Mouse (Mus musculus) 416B (cell line): ENCODE measurements around the gene Eri2.
"Not testable (repeated sequence)": the region's sequence is repeated elsewhere in the genome, so short reads cannot be mapped to it uniquely, and the experiment has no call there.

ENCODE experiments used
- DNase-seq: peaks from one replicate; pipeline ENCODE4 v3.0.0; 2011; ENCODE audit warnings: low read depth

The Eri2 gene

DNA sequence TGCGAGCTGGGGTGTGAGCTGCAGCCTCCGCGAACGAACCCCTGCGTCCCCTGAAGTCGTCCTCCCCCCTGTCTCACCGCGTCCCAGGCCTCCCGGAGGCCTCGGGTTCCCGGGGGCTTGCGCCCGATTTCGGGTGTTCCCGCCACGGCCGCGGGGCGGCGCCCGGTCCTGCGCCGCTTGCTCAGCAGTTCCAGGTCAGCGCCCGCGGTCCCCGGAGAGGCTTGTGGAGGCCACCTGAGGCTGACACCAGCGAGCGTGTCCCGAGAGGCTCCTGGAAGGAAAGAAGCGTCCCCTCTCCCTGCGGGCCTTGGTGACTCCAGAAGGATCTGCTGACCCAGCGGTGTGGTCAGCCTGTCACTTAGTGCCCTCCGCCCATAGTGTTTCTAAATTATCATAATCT, 49.5 kb downstream of the Eri2 start:
- DNase-seq: no peak

DNA sequence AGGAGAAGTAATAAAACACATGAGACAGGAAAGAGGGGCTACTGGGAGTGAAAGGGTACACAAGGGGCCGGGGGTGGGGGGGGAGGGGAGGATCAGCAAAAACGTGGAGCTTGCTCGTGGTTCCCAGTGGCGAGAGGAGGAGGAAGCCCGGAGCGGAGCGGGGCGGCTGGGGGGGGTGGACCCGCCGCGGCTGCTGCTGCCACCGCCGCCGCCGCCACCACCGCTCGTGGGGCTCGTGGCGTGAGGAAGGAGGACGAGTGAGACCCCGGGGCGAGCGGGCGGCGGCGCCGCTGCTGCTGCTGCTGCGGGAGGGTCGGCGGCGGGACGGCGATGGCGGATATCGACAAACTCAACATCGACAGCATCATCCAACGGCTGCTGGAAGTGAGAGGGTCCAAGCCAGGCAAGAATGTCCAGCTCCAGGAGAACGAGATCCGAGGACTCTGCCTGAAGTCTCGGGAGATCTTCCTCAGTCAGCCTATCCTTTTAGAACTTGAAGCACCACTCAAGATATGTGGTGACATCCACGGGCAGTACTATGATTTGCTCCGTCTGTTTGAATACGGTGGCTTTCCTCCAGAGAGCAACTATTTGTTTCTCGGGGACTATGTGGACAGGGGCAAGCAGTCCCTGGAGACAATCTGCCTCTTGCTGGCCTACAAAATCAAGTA, 53.9 kb downstream of the Eri2 start:
- not testable (repeated sequence) for DNase-seq

DNA sequence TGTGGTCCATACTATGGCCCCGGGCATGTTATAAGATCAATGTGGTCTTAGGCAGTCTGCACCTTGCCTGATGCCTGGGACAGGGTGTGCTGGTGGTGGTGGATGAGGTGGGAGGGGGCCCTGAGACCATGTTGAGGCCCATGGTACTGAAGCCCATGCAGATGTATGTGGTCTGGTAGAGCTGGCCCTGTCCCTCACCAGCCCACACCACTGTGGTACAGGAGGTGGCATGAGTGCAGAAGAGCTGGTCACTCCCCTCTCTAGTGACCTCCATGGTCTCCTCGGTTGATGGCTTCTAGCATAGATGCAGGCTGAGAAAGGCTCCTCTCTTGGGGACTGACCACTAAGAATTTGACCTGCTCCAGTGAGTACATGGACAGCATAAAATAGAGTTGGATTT, 55.0 kb downstream of the Eri2 start:
- no peak for DNase-seq

DNA sequence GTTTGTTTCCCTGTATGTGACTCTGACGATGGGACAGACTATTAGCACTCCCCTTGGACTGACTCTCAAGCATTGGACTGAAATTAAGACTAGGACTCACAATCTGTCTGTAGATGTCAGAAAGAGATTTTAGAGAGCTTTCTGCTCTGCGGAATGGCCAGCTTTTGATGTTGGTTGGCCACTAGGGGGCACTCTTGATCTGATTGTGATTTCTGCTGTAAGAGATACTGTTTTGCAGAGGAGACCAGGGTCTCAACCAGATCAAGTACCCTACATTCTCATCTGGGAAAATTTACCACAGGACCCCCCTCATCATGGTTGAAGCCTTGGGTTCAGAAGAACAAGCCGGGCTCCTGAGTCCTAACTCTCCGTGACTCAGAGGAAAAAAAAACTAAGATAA, 62.6 kb downstream of the Eri2 start:
- DNase-seq: peak; percentile 50

DNA sequence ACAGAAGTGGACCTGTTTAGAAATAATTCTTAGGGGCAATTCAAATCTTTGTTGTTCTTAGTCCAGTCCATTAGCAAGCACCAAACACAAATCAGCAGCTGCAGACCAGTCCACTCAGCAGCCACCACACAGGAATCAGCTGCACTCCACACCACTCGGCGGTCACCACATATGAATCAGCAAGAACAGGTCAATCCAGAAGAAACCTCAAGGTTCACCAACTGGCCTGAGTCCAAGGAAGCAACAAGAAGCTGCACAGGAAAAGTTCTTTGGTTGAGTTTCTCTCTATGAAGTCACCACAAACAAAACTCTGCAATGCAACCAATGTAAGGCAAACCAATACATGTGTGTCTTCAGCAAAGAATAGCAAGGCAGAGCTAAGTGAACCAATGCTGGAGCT, 66.2 kb downstream of the Eri2 start:
- DNase-seq: peak; percentile 91

DNA sequence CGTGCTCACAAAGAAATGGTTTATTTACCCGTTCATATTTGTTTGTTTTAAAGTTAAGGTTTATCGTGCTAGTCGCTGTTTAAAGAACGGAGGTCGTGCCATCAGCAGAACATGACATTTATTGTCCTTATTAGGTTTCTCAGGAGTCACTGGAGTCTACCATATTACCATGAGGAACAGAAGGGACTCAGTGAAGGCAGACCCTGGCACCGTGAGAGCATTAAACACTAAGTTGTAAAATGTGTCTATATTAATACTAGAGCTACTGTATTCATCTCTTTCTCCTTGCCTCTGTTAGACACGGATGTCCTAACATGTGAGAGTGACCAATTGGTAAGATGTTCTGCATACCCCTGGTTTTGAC, 72.9 kb downstream of the Eri2 start:
- DNase-seq: no peak

DNA sequence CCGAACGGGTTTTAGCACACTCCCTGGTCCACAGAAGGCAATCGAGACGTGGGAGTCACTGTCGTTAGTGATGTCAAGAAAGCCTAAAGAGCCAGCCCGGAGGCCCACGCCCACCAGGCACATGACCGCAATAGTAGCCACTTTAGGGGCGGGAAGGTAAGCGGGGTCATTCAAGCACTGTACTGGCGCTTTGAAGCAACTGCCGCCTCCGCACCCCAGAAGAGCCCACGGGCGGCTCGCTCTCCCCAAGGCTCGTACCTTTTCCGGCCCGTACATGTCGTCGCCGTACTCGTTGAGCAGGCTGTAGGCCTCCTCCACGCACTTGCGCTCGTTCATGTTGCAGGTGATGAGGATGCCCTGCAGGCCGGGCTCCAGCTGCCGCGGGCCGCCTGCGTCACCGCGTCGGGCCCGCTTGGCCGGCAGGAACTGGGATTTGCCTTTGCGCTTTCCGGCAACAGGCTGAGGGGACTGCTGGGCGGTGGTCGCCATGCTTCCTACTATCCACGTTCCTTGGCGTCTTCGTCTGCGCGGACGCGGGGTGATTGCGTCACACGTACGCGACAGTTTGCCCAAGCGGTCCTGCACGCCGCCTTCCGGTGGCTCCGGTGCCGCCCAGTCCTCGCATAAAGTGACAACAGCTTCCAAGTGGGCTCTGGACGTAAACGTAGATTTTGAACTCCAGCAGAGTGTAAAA, 73.5 kb downstream of the Eri2 start, which contains the start of gene Thumpd1:
Gene Thumpd1, minus strand, starts transcription at position 546 of the 694 bp plus-strand sequence.
- DNase-seq: peak; percentile 93
